Mouse (Mus musculus) heart, adult 18-20 months (tissue): ENCODE results near the gene Fbxw25. TPM values are rescaled to one million over a fixed set of nuclear protein-coding genes. Genes with fewer than 3 reads are reported as not detected.
A peak's percentile ranks its signal among the peaks of the same experiment; 100 is the strongest.
"Not testable (repeated sequence)": the region's sequence is repeated elsewhere in the genome, so short reads cannot be mapped to it uniquely, and the experiment has no call there.

Source experiments
- DNase-seq, 2 experiments: peaks; one replicate each; pipeline ENCODE4 v3.0.0; 2021 to 2022; ENCODE audit warnings: mixed read lengths in 1 of 2
- long read RNA-seq, 2 experiments: library from polyadenylated mRNA; stranded (forward); transcript quantifications; one replicate each; pipeline ENCODE4 v2.0.0; 2021
- total RNA-seq, 2 experiments: library from RNA; stranded (reverse); gene quantifications; 2 replicates each; pipeline ENCODE4 v1.2.3; 2021

Fbxw25 gene
- not detected for total RNA-seq
- long read RNA-seq, experiment 1: 0 reads
- long read RNA-seq, experiment 2: 0 reads

GRCm38 (mm10) chr9:109664552-109664951 lies at the start of gene Fbxw25:
Gene Fbxw25, minus strand, starts transcription at chr9:109664652.
- DNase-seq: not testable (repeated sequence)

- DNase-seq: not testable (repeated sequence)
Measured at GRCm38 (mm10) chr9:109702600-109702999, 38.1 kb upstream of the Fbxw25 start, which contains the start of gene Fbxw18. Gene Fbxw18, minus strand, starts transcription at chr9:109702700.

GRCm38 (mm10) chr9:109685299-109685698 lies 20.8 kb upstream of the Fbxw25 start:
- peak; percentile 9 to 68 for DNase-seq

- not testable (repeated sequence) for DNase-seq
Measured at GRCm38 (mm10) chr9:109625957-109626356, 38.5 kb downstream of the Fbxw25 start, which contains the start of gene Fbxw24. Gene Fbxw24, minus strand, starts transcription at chr9:109626057.

GRCm38 (mm10) chr9:109606837-109607236 lies 57.6 kb downstream of the Fbxw25 start:
- DNase-seq: not testable (repeated sequence)

GRCm38 (mm10) chr9:109602128-109602527 lies 62.3 kb downstream of the Fbxw25 start:
- DNase-seq: not testable (repeated sequence)

- no peak for DNase-seq
Measured at GRCm38 (mm10) chr9:109597226-109597625, 67.2 kb downstream of the Fbxw25 start.

Other genes with a start within 250 kb of the Fbxw25 start
- gene Fbxw16, start 215.5 kb downstream of the Fbxw25 start, total RNA-seq: not detected
- not detected for gene Fbxw19, start 168.8 kb downstream of the Fbxw25 start, total RNA-seq
- not detected for gene Fbxw15, start 96.4 kb downstream of the Fbxw25 start, total RNA-seq
- not detected for gene Fbxw24, start 38.6 kb downstream of the Fbxw25 start, total RNA-seq
- gene Fbxw18, start 38.0 kb upstream of the Fbxw25 start, total RNA-seq: not detected
- not detected for gene Fbxw26, start 81.4 kb upstream of the Fbxw25 start, total RNA-seq
- gene Fbxw27, start 126.0 kb upstream of the Fbxw25 start, total RNA-seq: not detected
- gene Spink8, start 147.6 kb upstream of the Fbxw25 start, total RNA-seq: not detected
- gene Nme6, start 168.1 kb upstream of the Fbxw25 start, total RNA-seq: 10 to 100 TPM; 23.4 to 25.3 TPM
- gene Camp, start 185.0 kb upstream of the Fbxw25 start, total RNA-seq: not detected
- 1 to 10 TPM; 4.7 to 5.3 TPM for gene Cdc25a, start 210.9 kb upstream of the Fbxw25 start, total RNA-seq